Mouse (Mus musculus) liver, embryonic 14.5 days (tissue): ENCODE measurements around the gene Slc38a2.

Experiments
- CTCF ChIP-seq: IDR thresholded peaks from 2 replicates; pipeline ENCODE4 v1.5.1; 2016; ENCODE audit warnings: antibody characterized with exemption, low read depth, control low read depth
- EP300 ChIP-seq: IDR thresholded peaks from 2 replicates; pipeline ENCODE4 v1.6.1; 2016; ENCODE audit warnings: antibody characterized with exemption, low read depth

- TF ChIP-seq CTCF (no peak), EP300 (no peak)
Measured at GRCm38 (mm10) chr15:96688784-96689318, 10.7 kb downstream of the Slc38a2 start.
